Mouse (Mus musculus) intestine, embryonic 14.5 days (tissue): Measurements from ENCODE around the gene Spata31d1b. TPM values are rescaled to one million over a fixed set of nuclear protein-coding genes. Genes with fewer than 3 reads are reported as not detected.
"Not testable (repeated sequence)": the region's sequence is repeated elsewhere in the genome, so short reads cannot be mapped to it uniquely, and the experiment has no call there.

Source experiments
- ATAC-seq: fragments of 200-750 bp; cut with Nextera tagmentation; replicated peaks from 2 replicates; pipeline ENCODE4 v1.8.0; 2017; ENCODE audit warnings: low read depth, moderate number of reproducible peaks, moderate TSS enrichment, moderate library complexity; ENCODE audit not compliant: low FRiP score, low TSS enrichment
- DNase-seq: peaks from one replicate; pipeline ENCODE4 v3.0.0-alpha.2; 2018; ENCODE audit warnings: low spot score
- H3K27ac ChIP-seq: fragments of 300-500 bp; sonication (generic); 2 replicates; pipeline ENCODE4 v1.5.1; 2014; ENCODE audit warnings: low read depth, mild to moderate bottlenecking, control low read depth
- H3K27me3 ChIP-seq: fragments of 300-500 bp; sonication (generic); replicated peaks from 2 replicates; pipeline ENCODE4 v1.6.1; 2014; ENCODE audit warnings: low read length, control low read depth; ENCODE audit not compliant: control insufficient read depth, insufficient read depth
- H3K36me3 ChIP-seq: fragments of 300-500 bp; sonication (generic); 2 replicates; pipeline ENCODE4 v1.6.1; 2014; ENCODE audit warnings: low read length, control low read depth; ENCODE audit not compliant: control insufficient read depth, insufficient read depth
- H3K4me1 ChIP-seq: fragments of 300-500 bp; sonication (generic); replicated peaks from 2 replicates; pipeline ENCODE4 v1.6.1; 2014; ENCODE audit warnings: low read length, control low read depth, mixed read lengths; ENCODE audit not compliant: control insufficient read depth, insufficient read depth
- H3K4me2 ChIP-seq: fragments of 300-500 bp; sonication (generic); 2 replicates; pipeline ENCODE4 v1.6.1; 2014; ENCODE audit warnings: low read length
- H3K4me3 ChIP-seq: fragments of 300-500 bp; sonication (generic); 2 replicates; pipeline ENCODE4 v1.5.1; 2014; ENCODE audit warnings: low read depth, low read length, control low read depth, mixed read lengths
- H3K9ac ChIP-seq: fragments of 300-500 bp; sonication (generic); 2 replicates; pipeline ENCODE4 v1.6.1; 2014; ENCODE audit warnings: mild to moderate bottlenecking, low read length
- H3K9me3 ChIP-seq: fragments of 300-500 bp; sonication (generic); 2 replicates; pipeline ENCODE4 v1.6.1; 2016; ENCODE audit warnings: low read length, control low read depth; ENCODE audit not compliant: control insufficient read depth
- WGBS: fragments of 180-500 bp; shearing (Covaris S2); extraction: QIAGEN DNeasy Blood & Tissue Kit; methylation state at CpG from one replicate; pipeline ENCODE4 v1.1.7; 2014; 5-methylcytosine and 5-hydroxymethylcytosine counted together
- polyA plus RNA-seq: library from polyadenylated mRNA; unstranded; fragments of >200 nt; fragmentation: Nextera tagmentation; extraction: Ambion mirVana; gene quantifications from 2 replicates; pipeline ENCODE4 v1.2.1, GENCODE M21; 2014

Spata31d1b gene
- polyA plus RNA-seq, 1 experiment from 2014 or later, result not detected

DNA sequence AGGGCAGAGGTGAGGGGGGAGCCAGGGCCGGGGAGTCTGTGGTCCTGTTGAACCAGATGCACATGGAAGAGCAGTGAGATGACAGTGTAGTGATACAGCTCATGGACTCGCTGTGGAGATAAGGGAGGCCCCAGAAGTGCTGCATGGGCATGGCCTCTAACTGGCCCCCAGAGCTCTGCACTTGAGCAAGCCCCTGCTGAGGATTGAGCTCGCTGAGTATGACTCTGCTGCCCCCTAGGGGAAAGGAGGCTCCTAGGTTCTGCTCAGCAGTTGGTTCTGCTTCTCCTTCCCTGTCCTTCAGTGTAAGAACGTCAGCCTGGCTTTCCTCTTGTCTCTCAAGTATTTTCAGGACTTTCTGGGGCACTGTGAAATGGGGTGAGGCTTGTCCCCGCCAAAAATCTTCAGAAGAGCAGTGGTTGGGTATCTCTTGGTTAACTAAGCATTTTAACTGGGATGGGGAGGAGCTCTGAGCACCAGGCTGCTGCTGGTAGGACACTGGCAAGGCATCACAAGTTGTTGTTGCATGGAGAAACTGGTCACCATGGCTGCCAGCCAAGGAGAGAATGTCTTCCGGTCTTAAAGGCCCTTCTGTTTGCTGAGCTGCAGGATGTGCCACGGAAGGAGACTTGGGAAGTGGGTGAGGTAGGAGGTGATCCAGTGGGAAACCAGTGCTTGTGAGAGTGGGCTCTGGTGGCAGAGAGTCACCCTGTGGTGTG lies 16.5 kb downstream of the Spata31d1b start:
- Histone ChIP-seq H3K27ac (no peak overlapping the region), H3K36me3 (no peaks in the 10 kb centered on the region), H3K27me3 (0 out of 2 replicates have a peak, but pooled peaks cover 3% of the 10 kb centered on the region), H3K9me3 (no peaks in the 10 kb centered on the region), H3K4me3 (no peak overlapping the region), H3K9ac (no peak overlapping the region; the same call in 1 of the 2 replicates), H3K4me1 (no peaks in the 10 kb centered on the region), H3K4me2 (no peak overlapping the region)
- WGBS, result 28% methylated on average over 7 of the region's 7 CpGs
- ATAC-seq (peak; percentile 84), DNase-seq (peak; percentile 89)

DNA sequence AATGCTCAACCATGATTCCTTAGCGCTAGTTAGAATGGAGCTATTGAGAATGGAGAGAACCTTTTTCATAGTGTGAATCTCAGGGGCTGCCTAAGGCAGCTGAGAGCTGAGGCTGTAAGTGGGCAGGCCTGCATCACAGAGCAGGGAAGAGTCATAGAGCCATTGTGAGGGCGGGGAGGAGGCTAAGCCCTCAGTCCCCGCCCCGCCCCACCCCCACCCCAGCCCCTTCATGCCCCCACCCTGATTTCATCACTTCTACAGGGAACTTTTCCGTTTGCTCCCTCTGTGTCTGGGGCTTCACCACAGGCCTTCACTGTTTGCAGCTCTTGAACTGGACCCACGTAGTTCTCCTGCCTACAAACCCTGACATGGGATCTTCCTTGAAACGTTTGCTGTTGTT lies 19.6 kb downstream of the Spata31d1b start, which contains the start of gene Spata31d1d:
Spata31d1d (minus strand) TSS at position 101 of the 400 bp plus-strand sequence.
- Histone ChIP-seq H3K9ac (no peak within 1 kb of the TSS), H3K4me1 (no peaks in the 10 kb centered on the region), H3K9me3 (no peaks in the 10 kb centered on the region), H3K4me3 (no peak within 1 kb of the TSS), H3K4me2 (no peak within 1 kb of the TSS), H3K36me3 (no peaks in the 10 kb centered on the region), H3K27me3 (no peaks in the 10 kb centered on the region), H3K27ac (no peak within 1 kb of the TSS)
- 40% methylated on average over 7 of the region's 7 CpGs for WGBS
- ATAC-seq (no peak), DNase-seq (no peak)

- no peak for DNase-seq
- Histone ChIP-seq H3K9me3 (no peaks in the 10 kb centered on the region), H3K4me2 (no peak overlapping the region), H3K4me3 (no peak overlapping the region), H3K36me3 (no peaks in the 10 kb centered on the region), H3K27ac (no peak overlapping the region), H3K9ac (no peak overlapping the region), H3K4me1 (no peaks in the 10 kb centered on the region), H3K27me3 (no peaks in the 10 kb centered on the region)
- ATAC-seq, result no peak
- 82% methylated on average over 2 of the region's 4 CpGs for WGBS
These were observed 21.9 kb downstream of the Spata31d1b start for GRCm38 (mm10) chr13:59733936-59734335.

DNA sequence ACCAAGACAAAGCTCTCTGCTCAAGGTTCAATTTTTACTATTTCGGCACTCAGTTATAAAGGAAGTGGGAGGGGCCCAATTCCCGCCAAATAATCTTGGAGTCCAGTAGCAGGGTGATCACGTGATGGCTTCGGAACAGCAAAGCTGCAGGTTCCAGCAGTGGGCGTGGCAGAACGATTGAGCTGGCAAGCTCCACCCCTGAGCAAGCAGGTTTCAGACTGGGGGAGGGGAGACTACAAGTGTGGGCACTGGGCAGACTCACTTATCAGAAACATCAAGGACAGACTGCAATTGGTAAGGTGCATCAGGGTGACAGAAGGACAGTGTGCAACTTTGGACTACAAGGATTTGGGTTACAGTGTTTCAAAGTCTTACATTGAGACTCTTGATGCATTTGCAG lies 22.3 kb downstream of the Spata31d1b start:
- not testable (repeated sequence) for H3K27me3 ChIP-seq
- WGBS, result 24% methylated on average over 6 of the region's 6 CpGs

DNA sequence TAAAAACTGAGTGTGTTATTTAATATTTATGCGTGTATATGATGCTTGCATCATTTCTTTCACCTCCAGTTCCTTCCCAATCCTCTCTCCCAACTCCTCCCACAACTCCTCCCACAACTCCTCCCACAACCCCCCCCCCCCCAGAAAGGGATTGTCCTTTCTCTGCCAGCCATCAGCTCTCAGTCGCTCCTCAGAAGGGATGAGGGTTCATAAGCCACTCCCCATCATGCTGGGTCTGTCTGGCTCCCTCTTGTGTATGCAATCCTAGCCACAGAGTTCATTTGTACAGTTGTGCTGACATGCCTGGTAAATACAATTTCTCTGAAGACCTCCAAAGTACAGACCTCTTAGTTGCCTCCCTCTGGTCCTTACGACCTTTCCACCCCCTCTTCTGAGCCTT lies 23.1 kb downstream of the Spata31d1b start:
- peak; percentile 40 for ATAC-seq
- Histone ChIP-seq H3K4me2 (no peak overlapping the region), H3K9me3 (no peaks in the 10 kb centered on the region), H3K36me3 (no peaks in the 10 kb centered on the region), H3K9ac (no peak overlapping the region), H3K27ac (no peak overlapping the region), H3K4me1 (no peaks in the 10 kb centered on the region), H3K4me3 (no peak overlapping the region), H3K27me3 (no peaks in the 10 kb centered on the region)
- 19% methylated on average over 3 of the region's 3 CpGs for WGBS
- DNase-seq, result no peak

More for the DNA sequence above, 22.3 kb downstream of the Spata31d1b start:
- ATAC-seq, H3K4me1 ChIP-seq, H3K4me3 ChIP-seq, H3K27ac ChIP-seq, DNase-seq, H3K36me3 ChIP-seq, H3K4me2 ChIP-seq, H3K9me3 ChIP-seq, H3K9ac ChIP-seq: not testable (repeated sequence)

- no peaks in the 10 kb centered on the region for H3K27me3 ChIP-seq
- H3K27ac ChIP-seq, result no peak overlapping the region
- H3K4me1 ChIP-seq, result no peaks in the 10 kb centered on the region
- DNase-seq (no peak), ATAC-seq (no peak)
- H3K4me3 ChIP-seq, result no peak overlapping the region
- H3K9me3 ChIP-seq, result no peaks in the 10 kb centered on the region
- no peaks in the 10 kb centered on the region for H3K36me3 ChIP-seq
- no peak overlapping the region for H3K4me2 ChIP-seq
- 87% methylated on average over 2 of the region's 2 CpGs for WGBS
- no peak overlapping the region for H3K9ac ChIP-seq
These were observed 26.4 kb downstream of the Spata31d1b start for GRCm38 (mm10) chr13:59738455-59738854.

DNA sequence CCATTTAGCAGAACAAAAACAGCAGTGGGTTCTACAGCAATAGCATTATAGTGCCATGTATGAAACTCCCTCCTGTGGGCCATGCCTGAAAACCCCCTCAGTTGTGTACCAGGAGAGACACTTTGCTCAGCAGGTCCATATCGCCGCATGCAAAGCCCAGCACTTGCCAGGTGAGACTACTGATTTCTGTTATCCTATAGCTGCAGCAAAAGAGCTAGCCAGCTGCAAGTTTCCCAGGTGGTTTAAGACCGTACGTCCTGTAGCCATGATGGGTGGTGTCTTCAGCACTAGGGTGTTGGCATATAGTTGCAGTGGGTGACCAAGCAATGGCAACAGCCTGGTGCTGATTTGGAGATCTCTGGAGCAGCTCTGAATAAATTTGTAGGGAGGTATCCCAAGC lies 27.3 kb downstream of the Spata31d1b start:
- ATAC-seq (no peak), DNase-seq (no peak)
- Histone ChIP-seq H3K4me2 (no peak overlapping the region), H3K9ac (no peak overlapping the region), H3K4me1 (no peaks in the 10 kb centered on the region), H3K27me3 (no peaks in the 10 kb centered on the region), H3K27ac (no peak overlapping the region), H3K4me3 (no peak overlapping the region), H3K36me3 (no peaks in the 10 kb centered on the region), H3K9me3 (no peaks in the 10 kb centered on the region)
- WGBS, result 87% methylated on average over 4 of the region's 4 CpGs

GRCm38 (mm10) chr13:59741096-59741495 lies 29.0 kb downstream of the Spata31d1b start:
- H3K36me3 ChIP-seq, result no peaks in the 10 kb centered on the region
- H3K4me2 ChIP-seq, result no peak overlapping the region
- H3K9me3 ChIP-seq, result no peaks in the 10 kb centered on the region
- H3K27me3 ChIP-seq, result no peaks in the 10 kb centered on the region
- 86% methylated on average over 11 of the region's 11 CpGs for WGBS
- H3K4me3 ChIP-seq, result no peak overlapping the region
- H3K9ac ChIP-seq, result no peak overlapping the region
- H3K27ac ChIP-seq, result no peak overlapping the region
- H3K4me1 ChIP-seq, result no peaks in the 10 kb centered on the region
- ATAC-seq (no peak), DNase-seq (no peak)

DNA sequence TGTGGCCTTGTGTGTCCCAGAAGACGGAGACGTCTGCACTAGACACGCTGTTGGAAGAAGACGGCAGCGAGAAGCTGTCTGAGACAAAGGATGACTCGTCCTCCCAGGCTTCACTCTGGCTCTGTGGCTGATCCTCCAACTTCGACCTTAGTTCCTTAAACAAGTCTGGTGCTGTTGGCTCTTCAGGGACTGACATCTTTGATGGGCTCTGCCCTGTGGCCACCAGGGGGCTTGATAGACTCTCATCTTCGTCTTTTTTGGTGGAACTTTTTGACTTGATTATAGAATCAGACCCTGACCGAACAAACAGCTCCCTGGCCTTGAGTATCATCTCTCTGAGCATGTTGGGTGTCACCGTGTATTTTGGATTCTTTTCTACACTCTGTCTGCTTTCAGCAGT lies 29.6 kb downstream of the Spata31d1b start:
- H3K4me3 ChIP-seq, result no peak overlapping the region
- DNase-seq, result no peak
- no peaks in the 10 kb centered on the region for H3K9me3 ChIP-seq
- no peak overlapping the region for H3K4me2 ChIP-seq
- ATAC-seq, result no peak
- 78% methylated on average over 10 of the region's 10 CpGs for WGBS
- no peak overlapping the region for H3K9ac ChIP-seq
- no peaks in the 10 kb centered on the region for H3K4me1 ChIP-seq
- H3K27ac ChIP-seq, result no peak overlapping the region
- H3K27me3 ChIP-seq, result no peaks in the 10 kb centered on the region
- H3K36me3 ChIP-seq, result no peaks in the 10 kb centered on the region
